Mouse (Mus musculus) G1E (cell line): ENCODE data around the gene Zfp90.

Experiments used
- CTCF ChIP-seq: IDR thresholded peaks from 2 replicates; pipeline ENCODE4 v1.5.1; 2012; ENCODE audit warnings: low read depth, low read length, inconsistent platforms, mixed read lengths
- GATA1 ChIP-seq: IDR thresholded peaks from 2 replicates; pipeline ENCODE4 v1.6.1; 2012; ENCODE audit warnings: borderline replicate concordance, low read length, inconsistent platforms, mixed read lengths

DNA sequence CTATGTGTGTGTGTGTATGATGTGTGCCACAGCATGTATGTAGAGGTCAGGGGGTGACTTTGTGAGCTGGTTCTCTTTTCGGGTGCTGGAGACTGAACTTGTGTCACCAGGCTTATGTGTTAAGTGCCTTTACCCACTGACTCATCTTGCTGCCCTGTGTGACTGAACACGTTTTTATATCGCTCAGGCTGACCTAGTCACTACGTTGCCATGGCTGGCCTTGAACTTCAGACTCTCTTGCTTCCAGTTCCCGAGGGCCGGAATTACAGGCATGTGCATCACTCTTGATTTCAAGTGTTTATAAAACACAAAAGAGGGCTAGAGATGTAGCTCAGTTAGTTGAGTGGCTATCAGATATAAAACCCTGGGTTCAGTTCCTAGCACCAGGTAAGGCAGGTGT lies 34.1 kb upstream of the Zfp90 start:
- no peak for TF ChIP-seq CTCF
- TF ChIP-seq GATA1: no peak
